Mouse (Mus musculus): ENCODE data around the gene Snx10. TPM values are rescaled to one million over a fixed set of nuclear protein-coding genes. Genes with fewer than 3 reads are reported as not detected.
A peak's percentile ranks its signal among the peaks of the same experiment; 100 is the strongest.

Gene Snx10
- polyA plus RNA-seq, 1 experiment from 2014 or later, result 19.7 TPM

- Histone ChIP-seq H3K4me1 (ENCODE audit: control insufficient read depth in 2 of 2, insufficient read depth in 2 of 2, low read length in 2 of 2) (peaks cover 0 to 2% of the 10 kb centered on the region in 2 experiments; a peak in 1 of 4 replicates), H3K27ac (replicated peaks in 1 of 2; ENCODE audit: control insufficient read depth in 1 of 2, insufficient read depth in 1 of 2, low read depth in 2 of 2, low read length in 2 of 2) (no peak overlapping the region), H3K9ac (ENCODE audit: low read length) (no peak overlapping the region), H3K9me3 (ENCODE audit: control insufficient read depth, low read length) (no peaks in the 10 kb centered on the region), H3K27me3 (ENCODE audit: control insufficient read depth, insufficient read depth, low read length) (no peaks in the 10 kb centered on the region; the same call in 1 of the 2 replicates), H3K36me3 (ENCODE audit: control insufficient read depth, insufficient read depth, low read length) (no peaks in the 10 kb centered on the region), H3K4me2 (ENCODE audit: low read length) (no peak overlapping the region), H3K4me3 (ENCODE audit: control insufficient read depth in 1 of 2, insufficient read depth in 1 of 2, low read depth in 1 of 2, low read length in 2 of 2) (no peak overlapping the region)
- ATAC-seq (ENCODE audit: insufficient number of reproducible peaks, insufficient read depth, low FRiP score, low read depth), result no peak
- 85% methylated on average over 11 of the region's 11 CpGs for WGBS
Observed at GRCm38 (mm10) chr6:51613661-51614060, 90.0 kb downstream of the Snx10 start.

- H3K9me3 ChIP-seq (ENCODE audit: control insufficient read depth, low read length), result no peaks in the 10 kb centered on the region
- H3K4me1 ChIP-seq (ENCODE audit: control insufficient read depth in 2 of 2, insufficient read depth in 2 of 2, low read length in 2 of 2), result no peaks in the 10 kb centered on the region
- no peaks in the 10 kb centered on the region for H3K36me3 ChIP-seq (ENCODE audit: control insufficient read depth, insufficient read depth, low read length)
- H3K4me2 ChIP-seq (ENCODE audit: low read length), result no peak overlapping the region
- 53% methylated on average over 5 of the region's 5 CpGs for WGBS
- no peaks in the 10 kb centered on the region for H3K27me3 ChIP-seq (ENCODE audit: control insufficient read depth, insufficient read depth, low read length)
- H3K9ac ChIP-seq (ENCODE audit: low read length), result no peak overlapping the region
- no peak for ATAC-seq (ENCODE audit: insufficient number of reproducible peaks, insufficient read depth, low FRiP score, low read depth)
- no peak overlapping the region for H3K27ac ChIP-seq (replicated peaks in 1 of 2; ENCODE audit: control insufficient read depth in 1 of 2, insufficient read depth in 1 of 2, low read depth in 2 of 2, low read length in 2 of 2)
- H3K4me3 ChIP-seq (ENCODE audit: control insufficient read depth in 1 of 2, insufficient read depth in 1 of 2, low read depth in 1 of 2, low read length in 2 of 2), result no peak overlapping the region
Observed at GRCm38 (mm10) chr6:51626843-51627242, 103.1 kb downstream of the Snx10 start.

GRCm38 (mm10) chr6:51629671-51630070 lies 106.0 kb downstream of the Snx10 start:
- Histone ChIP-seq H3K4me2 (ENCODE audit: low read length) (no peak overlapping the region), H3K9ac (ENCODE audit: low read length) (no peak overlapping the region), H3K27me3 (ENCODE audit: control insufficient read depth, insufficient read depth, low read length) (no peaks in the 10 kb centered on the region), H3K36me3 (ENCODE audit: control insufficient read depth, insufficient read depth, low read length) (no peaks in the 10 kb centered on the region), H3K4me1 (ENCODE audit: control insufficient read depth in 2 of 2, insufficient read depth in 2 of 2, low read length in 2 of 2) (peaks cover 7 to 8% of the 10 kb centered on the region in 2 experiments; a peak in 3 of 4 replicates), H3K4me3 (ENCODE audit: control insufficient read depth in 1 of 2, insufficient read depth in 1 of 2, low read depth in 1 of 2, low read length in 2 of 2) (no peak overlapping the region), H3K9me3 (ENCODE audit: control insufficient read depth, low read length) (no peaks in the 10 kb centered on the region), H3K27ac (replicated peaks in 1 of 2; ENCODE audit: control insufficient read depth in 1 of 2, insufficient read depth in 1 of 2, low read depth in 2 of 2, low read length in 2 of 2) (no peak overlapping the region)
- 50% methylated on average over 3 of the region's 3 CpGs for WGBS
- no peak for ATAC-seq (ENCODE audit: insufficient number of reproducible peaks, insufficient read depth, low FRiP score, low read depth)

- no peaks in the 10 kb centered on the region for H3K36me3 ChIP-seq (ENCODE audit: control insufficient read depth, insufficient read depth, low read length)
- no peak overlapping the region for H3K4me2 ChIP-seq (ENCODE audit: low read length)
- ATAC-seq (ENCODE audit: insufficient number of reproducible peaks, insufficient read depth, low FRiP score, low read depth), result no peak
- WGBS, result 24% methylated on average over 2 of the region's 2 CpGs
- H3K27me3 ChIP-seq (ENCODE audit: control insufficient read depth, insufficient read depth, low read length), result no peaks in the 10 kb centered on the region
- H3K9ac ChIP-seq (ENCODE audit: low read length), result no peak overlapping the region
- no peaks in the 10 kb centered on the region for H3K9me3 ChIP-seq (ENCODE audit: control insufficient read depth, low read length)
- H3K27ac ChIP-seq (replicated peaks in 1 of 2; ENCODE audit: control insufficient read depth in 1 of 2, insufficient read depth in 1 of 2, low read depth in 2 of 2, low read length in 2 of 2), result no peak overlapping the region
- no peak overlapping the region for H3K4me3 ChIP-seq (ENCODE audit: control insufficient read depth in 1 of 2, insufficient read depth in 1 of 2, low read depth in 1 of 2, low read length in 2 of 2)
- peaks cover 7 to 8% of the 10 kb centered on the region in 2 experiments; a peak in 3 of 4 replicates for H3K4me1 ChIP-seq (ENCODE audit: control insufficient read depth in 2 of 2, insufficient read depth in 2 of 2, low read length in 2 of 2)
Observed at GRCm38 (mm10) chr6:51630184-51630583, 106.5 kb downstream of the Snx10 start.

- H3K36me3 ChIP-seq (ENCODE audit: control insufficient read depth, insufficient read depth, low read length), result no peaks in the 10 kb centered on the region
- 36% methylated on average over 4 of the region's 4 CpGs for WGBS
- H3K9me3 ChIP-seq (ENCODE audit: control insufficient read depth, low read length), result no peaks in the 10 kb centered on the region
- peak overlapping the region; percentile 28 for H3K4me2 ChIP-seq (ENCODE audit: low read length)
- peaks cover 7 to 8% of the 10 kb centered on the region in 2 experiments; a peak in 3 of 4 replicates for H3K4me1 ChIP-seq (ENCODE audit: control insufficient read depth in 2 of 2, insufficient read depth in 2 of 2, low read length in 2 of 2)
- ATAC-seq (ENCODE audit: insufficient number of reproducible peaks, insufficient read depth, low FRiP score, low read depth), result no peak
- H3K4me3 ChIP-seq (ENCODE audit: control insufficient read depth in 1 of 2, insufficient read depth in 1 of 2, low read depth in 1 of 2, low read length in 2 of 2), result no peak overlapping the region
- H3K9ac ChIP-seq (ENCODE audit: low read length), result no peak overlapping the region
- H3K27ac ChIP-seq (replicated peaks in 1 of 2; ENCODE audit: control insufficient read depth in 1 of 2, insufficient read depth in 1 of 2, low read depth in 2 of 2, low read length in 2 of 2), result peak overlapping the region; percentile 64 to 69; a peak in 3 of 4 replicates
- H3K27me3 ChIP-seq (ENCODE audit: control insufficient read depth, insufficient read depth, low read length), result no peaks in the 10 kb centered on the region
Observed at GRCm38 (mm10) chr6:51632928-51633662, 109.4 kb downstream of the Snx10 start.

- no peak overlapping the region for H3K4me3 ChIP-seq (ENCODE audit: control insufficient read depth in 1 of 2, insufficient read depth in 1 of 2, low read depth in 1 of 2, low read length in 2 of 2)
- peak overlapping the region; percentile 28 for H3K4me2 ChIP-seq (ENCODE audit: low read length)
- ATAC-seq (ENCODE audit: insufficient number of reproducible peaks, insufficient read depth, low FRiP score, low read depth), result peak; percentile 50; the same call in 1 of the 2 replicates
- no peaks in the 10 kb centered on the region for H3K27me3 ChIP-seq (ENCODE audit: control insufficient read depth, insufficient read depth, low read length)
- no peaks in the 10 kb centered on the region for H3K36me3 ChIP-seq (ENCODE audit: control insufficient read depth, insufficient read depth, low read length)
- H3K9ac ChIP-seq (ENCODE audit: low read length), result no peak overlapping the region
- H3K27ac ChIP-seq (replicated peaks in 1 of 2; ENCODE audit: control insufficient read depth in 1 of 2, insufficient read depth in 1 of 2, low read depth in 2 of 2, low read length in 2 of 2), result peak overlapping the region; percentile 64 to 69
- H3K4me1 ChIP-seq (ENCODE audit: control insufficient read depth in 2 of 2, insufficient read depth in 2 of 2, low read length in 2 of 2), result peaks cover 7 to 8% of the 10 kb centered on the region in 2 experiments; a peak in 3 of 4 replicates
- 18% methylated on average over 8 of the region's 8 CpGs for WGBS
- no peaks in the 10 kb centered on the region for H3K9me3 ChIP-seq (ENCODE audit: control insufficient read depth, low read length)
Observed at GRCm38 (mm10) chr6:51633663-51634362, 110.1 kb downstream of the Snx10 start.

- H3K27me3 ChIP-seq (ENCODE audit: control insufficient read depth, insufficient read depth, low read length), result no peaks in the 10 kb centered on the region
- no peak overlapping the region for H3K27ac ChIP-seq (replicated peaks in 1 of 2; ENCODE audit: control insufficient read depth in 1 of 2, insufficient read depth in 1 of 2, low read depth in 2 of 2, low read length in 2 of 2)
- H3K4me2 ChIP-seq (ENCODE audit: low read length), result no peak overlapping the region
- no peaks in the 10 kb centered on the region for H3K36me3 ChIP-seq (ENCODE audit: control insufficient read depth, insufficient read depth, low read length)
- H3K9me3 ChIP-seq (ENCODE audit: control insufficient read depth, low read length), result no peaks in the 10 kb centered on the region
- no peak overlapping the region for H3K4me3 ChIP-seq (ENCODE audit: control insufficient read depth in 1 of 2, insufficient read depth in 1 of 2, low read depth in 1 of 2, low read length in 2 of 2)
- 64% methylated on average over 11 of the region's 11 CpGs for WGBS
- ATAC-seq (ENCODE audit: insufficient number of reproducible peaks, insufficient read depth, low FRiP score, low read depth), result no peak
- no peak overlapping the region for H3K9ac ChIP-seq (ENCODE audit: low read length)
- peaks cover 7 to 8% of the 10 kb centered on the region in 2 experiments; a peak in 3 of 4 replicates for H3K4me1 ChIP-seq (ENCODE audit: control insufficient read depth in 2 of 2, insufficient read depth in 2 of 2, low read length in 2 of 2)
Observed at GRCm38 (mm10) chr6:51636019-51636568, 112.4 kb downstream of the Snx10 start.
